Comparison of ENCODE assay signal across 8 mouse cellular contexts in genomic region chr1:172512962-172513361, GRCm38 (mm10). TPM values are rescaled to one million over a fixed set of nuclear protein-coding genes. Genes with fewer than 3 reads are reported as not detected.
DNase-seq lines count a peak whose midpoint lies in the region; ATAC-seq and TF ChIP-seq lines count a peak whose summit lies in the region.

No protein-coding gene starts in this region.

- WGBS in liver, embryonic 13.5 days (ENCODE audit: insufficient replicate concordance) = 3% methylated on average over 13 of the region's 13 CpGs

- H3K4me2 ChIP-seq in liver, embryonic 13.5 days = peak overlapping the region; percentile 51

- DNase-seq in testis, postnatal 14 days (ENCODE audit: low spot score) = no peak
- DNase-seq in gastrocnemius, postnatal 25 days = peak; percentile 61
- peak; percentile 87 for DNase-seq in induced T-regulatory cell, adult 2 months (ENCODE audit: low read depth)
- no peak for DNase-seq in liver, embryonic 13.5 days
- DNase-seq in thymus, postnatal 25 days = peak; percentile 80
- no peak for DNase-seq in layer of hippocampus, adult 18-20 months (ENCODE audit: low spot score in 2 of 2)

- no peak for TF ChIP-seq POLR2A in testis, adult 2 months (IDR thresholded peaks at IDR 0.05; ENCODE audit: control insufficient read depth, low read depth, low read length)

- no peak overlapping the region for H3K9ac ChIP-seq in liver, embryonic 13.5 days

- ATAC-seq in liver, embryonic 13.5 days (ENCODE audit: low read depth) = peak; percentile 42
- ATAC-seq in monocyte, adult 5-6 weeks (replicated peaks; ENCODE audit: insufficient number of reproducible peaks, low FRiP score, low TSS enrichment, poor library complexity, severe bottlenecking) = peak; percentile 80

- TF ChIP-seq CTCF in testis, adult 2 months (IDR thresholded peaks at IDR 0.05; ENCODE audit: control insufficient read depth, insufficient read depth, insufficient replicate concordance, low read depth, low read length) = no peak

- peak overlapping the region; percentile 73 for H3K4me3 ChIP-seq in testis, adult 2 months (ENCODE audit: control insufficient read depth, low read depth, low read length)
- H3K4me3 ChIP-seq in liver, embryonic 13.5 days (replicated peaks) = peak overlapping the region; percentile 21

- no peak overlapping the region; the same call in 1 of the 2 replicates for H3K27ac ChIP-seq in testis, adult 2 months (ENCODE audit: control insufficient read depth, insufficient read depth, low read depth, low read length)
- H3K27ac ChIP-seq in liver, embryonic 13.5 days = peak overlapping the region; percentile 69

- H3K36me3 ChIP-seq in testis, adult 2 months (ENCODE audit: control insufficient read depth, insufficient read depth, low read length) = no peaks in the 10 kb centered on the region
- H3K36me3 ChIP-seq in liver, embryonic 13.5 days = peaks cover 8% of the 10 kb centered on the region; the same call in 1 of the 2 replicates

- no peaks in the 10 kb centered on the region for H3K9me3 ChIP-seq in liver, embryonic 13.5 days (replicated peaks)

- no peaks in the 10 kb centered on the region for H3K27me3 ChIP-seq in testis, adult 2 months (ENCODE audit: control insufficient read depth, insufficient read depth, low read length)
- no peaks in the 10 kb centered on the region for H3K27me3 ChIP-seq in liver, embryonic 13.5 days

- H3K4me1 ChIP-seq in testis, adult 2 months (ENCODE audit: control insufficient read depth, insufficient read depth, low read length) = peaks cover 16% of the 10 kb centered on the region
- H3K4me1 ChIP-seq in liver, embryonic 13.5 days (replicated peaks) = peaks cover 70% of the 10 kb centered on the region

RNA-seq across cellular contexts. Expression of gene Cfap45, which starts 7.6 kb away (rescaled TPM):
- polyA plus RNA-seq in testis, adult 2 months (2012; rRNA removed) = 302 and 305 TPM in 2 replicates
- total RNA-seq in gastrocnemius, postnatal 25 days (2021) = not detected
- polyA plus RNA-seq in liver, embryonic 13.5 days (2015; fragmentation: Nextera tagmentation; extraction: Ambion mirVana) = 0.17 and 0.44 TPM in 2 replicates
- total RNA-seq in monocyte, adult 5-6 weeks (2017) = 7.5 TPM in 1 of 3 replicates, not detected in the others
- total RNA-seq in layer of hippocampus, adult 18-20 months (2021) = 1 to 10 TPM; 3.4 to 4.0 TPM

RNA-seq across cellular contexts. Expression of gene Tagln2, which starts 13.1 kb away (rescaled TPM):
- 7.6 and 16.5 TPM in 2 replicates for polyA plus RNA-seq in testis, adult 2 months (2012; rRNA removed)
- 10 to 100 TPM; 24.8 to 33.7 TPM for total RNA-seq in gastrocnemius, postnatal 25 days (2021)
- 127 and 145 TPM in 2 replicates for polyA plus RNA-seq in liver, embryonic 13.5 days (2015; fragmentation: Nextera tagmentation; extraction: Ambion mirVana)
- total RNA-seq in monocyte, adult 5-6 weeks (2017) = 185 to 298 TPM (median 202 TPM) in 3 replicates
- total RNA-seq in layer of hippocampus, adult 18-20 months (2021) = 10 to 100 TPM in 1 of 2 experiments, 1 to 10 TPM in 1; 9.2 to 11.7 TPM

RNA-seq across cellular contexts. Expression of gene Igsf9, which starts 31.4 kb away (rescaled TPM):
- polyA plus RNA-seq in testis, adult 2 months (2012; rRNA removed) = 66.1 and 68.5 TPM in 2 replicates
- total RNA-seq in gastrocnemius, postnatal 25 days (2021) = under 1 TPM in 1 of 2 experiments, not detected in 1; 0.19 TPM
- 1.6 and 2.5 TPM in 2 replicates for polyA plus RNA-seq in liver, embryonic 13.5 days (2015; fragmentation: Nextera tagmentation; extraction: Ambion mirVana)
- total RNA-seq in monocyte, adult 5-6 weeks (2017) = 1.1 to 6.0 TPM (median 1.2 TPM) in 3 replicates
- total RNA-seq in layer of hippocampus, adult 18-20 months (2021) = 1 to 10 TPM; 3.9 to 4.8 TPM

RNA-seq across cellular contexts. Expression of gene Slamf9, which starts 37.8 kb away (rescaled TPM):
- 9.8 and 13.1 TPM in 2 replicates for polyA plus RNA-seq in testis, adult 2 months (2012; rRNA removed)
- total RNA-seq in gastrocnemius, postnatal 25 days (2021) = under 1 TPM; 0.20 to 0.35 TPM
- polyA plus RNA-seq in liver, embryonic 13.5 days (2015; fragmentation: Nextera tagmentation; extraction: Ambion mirVana) = 1.5 and 1.9 TPM in 2 replicates
- 17.0 to 25.6 TPM (median 21.4 TPM) in 3 replicates for total RNA-seq in monocyte, adult 5-6 weeks (2017)
- total RNA-seq in layer of hippocampus, adult 18-20 months (2021) = under 1 TPM; 0.33 to 0.47 TPM

RNA-seq across cellular contexts. Expression of gene Vsig8, which starts 42.8 kb away (rescaled TPM):
- 12.1 and 14.1 TPM in 2 replicates for polyA plus RNA-seq in testis, adult 2 months (2012; rRNA removed)
- not detected for total RNA-seq in gastrocnemius, postnatal 25 days (2021)
- polyA plus RNA-seq in liver, embryonic 13.5 days (2015; fragmentation: Nextera tagmentation; extraction: Ambion mirVana) = not detected in 2 replicates
- total RNA-seq in monocyte, adult 5-6 weeks (2017) = not detected in 3 replicates
- total RNA-seq in layer of hippocampus, adult 18-20 months (2021) = under 1 TPM; 0.27 to 0.43 TPM

Comparison
In these comparisons a context has a peak if more than half of its experiments do, and no peak if none do; other contexts are left out.
1. DNase-seq: peak in gastrocnemius, postnatal 25 days (single experiment), induced T-regulatory cell, adult 2 months (single experiment) and thymus, postnatal 25 days (single experiment); none in testis, postnatal 14 days (single experiment), liver, embryonic 13.5 days (single experiment) and layer of hippocampus, adult 18-20 months (0 of 2).